Mouse (Mus musculus): ENCODE data around the gene Zmynd8. TPM values are rescaled to one million over a fixed set of nuclear protein-coding genes. Genes with fewer than 3 reads are reported as not detected.

The Zmynd8 gene
- polyA plus RNA-seq, 1 experiment from 2014 or later, result 85.4 TPM

- Histone ChIP-seq H3K4me2 (no peak overlapping the region), H3K4me3 (no peak overlapping the region), H3K27ac (peak overlapping the region; percentile 80), H3K27me3 (no peaks in the 10 kb centered on the region), H3K36me3 (ENCODE audit: poor library complexity, severe bottlenecking) (peaks cover 98% of the 10 kb centered on the region), H3K9me3 (replicated peaks) (no peaks in the 10 kb centered on the region), H3K9ac (peak overlapping the region; percentile 34; the same call in 1 of the 2 replicates), H3K4me1 (peaks cover 30% of the 10 kb centered on the region)
- 63% methylated on average over 23 of the region's 23 CpGs for WGBS
- ATAC-seq, result peak; percentile 64
Measured at GRCm38 (mm10) chr2:165838606-165839316, 60.1 kb downstream of the Zmynd8 start.

GRCm38 (mm10) chr2:165834601-165835000 is 64.2 kb downstream of the Zmynd8 start:
- Histone ChIP-seq H3K27ac (no peak overlapping the region), H3K9me3 (replicated peaks) (no peaks in the 10 kb centered on the region), H3K9ac (no peak overlapping the region), H3K4me3 (no peak overlapping the region), H3K36me3 (ENCODE audit: poor library complexity, severe bottlenecking) (peaks cover 98% of the 10 kb centered on the region), H3K4me1 (peaks cover 34% of the 10 kb centered on the region), H3K27me3 (no peaks in the 10 kb centered on the region; the same call in 1 of the 2 replicates), H3K4me2 (no peak overlapping the region)
- no peak for ATAC-seq
- 94% methylated on average over 13 of the region's 13 CpGs for WGBS

- H3K36me3 ChIP-seq (ENCODE audit: poor library complexity, severe bottlenecking), result peaks cover 92% of the 10 kb centered on the region
- WGBS, result 55% methylated on average over 9 of the region's 9 CpGs
Measured at GRCm38 (mm10) chr2:165833468-165833867, 65.3 kb downstream of the Zmynd8 start.

DNA sequence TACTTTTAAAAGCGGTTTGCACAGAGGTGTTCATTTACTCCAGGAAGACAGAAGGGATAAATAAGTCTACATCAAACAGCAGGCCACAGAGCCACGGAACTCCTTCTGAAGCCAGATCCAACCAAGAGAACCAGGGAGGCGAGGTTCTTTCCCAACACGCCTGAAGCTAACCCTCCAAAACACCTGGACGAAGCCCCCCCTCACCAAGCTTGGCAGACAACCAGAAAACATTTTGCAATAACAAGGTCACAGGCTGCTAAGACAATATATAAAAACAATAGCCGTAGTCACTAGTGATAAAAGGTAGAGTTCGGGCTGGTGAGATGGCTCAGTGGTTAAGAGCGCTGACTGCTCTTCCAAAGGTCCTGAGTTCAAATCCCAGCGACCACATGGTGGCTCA is 66.1 kb downstream of the Zmynd8 start:
- WGBS, result 89% methylated on average over 9 of the region's 9 CpGs
- 0 out of 2 replicates have a peak overlapping the region, but pooled peaks have one; percentile 14 for H3K27ac ChIP-seq
- H3K9ac ChIP-seq, result no peak overlapping the region
- no peak for ATAC-seq
- H3K4me1 ChIP-seq, result peaks cover 30% of the 10 kb centered on the region
- H3K4me3 ChIP-seq, result no peak overlapping the region
- no peaks in the 10 kb centered on the region for H3K9me3 ChIP-seq (replicated peaks)
- H3K36me3 ChIP-seq (ENCODE audit: poor library complexity, severe bottlenecking), result peaks cover 92% of the 10 kb centered on the region
- H3K27me3 ChIP-seq, result no peaks in the 10 kb centered on the region; the same call in 1 of the 2 replicates
- H3K4me2 ChIP-seq, result no peak overlapping the region

More at GRCm38 (mm10) chr2:165833468-165833867, 65.3 kb downstream of the Zmynd8 start:
- no peak overlapping the region for H3K4me3 ChIP-seq
- no peaks in the 10 kb centered on the region for H3K9me3 ChIP-seq (replicated peaks)
- H3K9ac ChIP-seq, result no peak overlapping the region
- no peak overlapping the region for H3K4me2 ChIP-seq
- H3K4me1 ChIP-seq, result peaks cover 34% of the 10 kb centered on the region
- ATAC-seq, result no peak
- H3K27ac ChIP-seq, result 0 out of 2 replicates have a peak overlapping the region, but pooled peaks have one; percentile 3
- H3K27me3 ChIP-seq, result no peaks in the 10 kb centered on the region; the same call in 1 of the 2 replicates

- H3K36me3 ChIP-seq (ENCODE audit: poor library complexity, severe bottlenecking), result peaks cover 90% of the 10 kb centered on the region
- 0 out of 2 replicates have a peak overlapping the region, but pooled peaks have one; percentile 14 for H3K27ac ChIP-seq
- no peak overlapping the region for H3K9ac ChIP-seq
- 62% methylated on average over 9 of the region's 9 CpGs for WGBS
- H3K9me3 ChIP-seq (replicated peaks), result no peaks in the 10 kb centered on the region
- no peak overlapping the region for H3K4me3 ChIP-seq
- H3K4me2 ChIP-seq, result no peak overlapping the region
- peaks cover 26% of the 10 kb centered on the region for H3K4me1 ChIP-seq
- ATAC-seq, result peak; percentile 9; the same call in 1 of the 2 replicates
- H3K27me3 ChIP-seq, result no peaks in the 10 kb centered on the region; the same call in 1 of the 2 replicates
Measured at GRCm38 (mm10) chr2:165832295-165832694, 66.5 kb downstream of the Zmynd8 start.

DNA sequence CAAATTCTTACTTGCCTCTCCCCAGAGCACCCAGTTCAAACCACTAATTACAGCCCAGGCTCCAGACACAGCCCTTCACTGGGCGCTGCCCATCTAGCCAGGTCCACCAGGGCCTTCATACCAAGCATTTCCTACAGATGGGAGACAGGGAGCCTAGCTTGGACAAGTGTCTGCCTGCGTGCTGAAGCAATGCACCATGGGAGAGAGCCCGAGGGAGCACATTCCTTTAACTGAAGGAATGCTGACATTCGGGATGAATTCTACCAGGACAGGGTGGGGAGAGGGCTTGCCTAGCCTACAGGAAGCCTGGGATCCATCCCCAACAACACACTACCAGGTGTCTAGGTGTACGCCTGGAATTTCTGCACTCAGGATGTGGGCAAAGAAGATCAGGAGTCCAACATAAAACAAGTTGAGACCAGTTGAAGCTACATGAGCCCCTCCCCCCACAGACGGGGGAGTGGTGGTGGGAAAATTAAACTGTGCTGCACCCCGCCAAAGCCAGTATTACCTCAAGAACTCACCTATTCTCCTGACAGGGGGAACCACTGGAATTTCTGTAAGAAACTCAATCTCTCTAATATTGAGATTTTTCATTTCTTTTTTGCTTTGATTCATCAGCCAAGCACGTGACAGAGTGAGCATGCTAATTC is 67.1 kb downstream of the Zmynd8 start:
- Histone ChIP-seq H3K4me3 (no peak overlapping the region), H3K27me3 (no peaks in the 10 kb centered on the region; the same call in 1 of the 2 replicates), H3K9me3 (replicated peaks) (no peaks in the 10 kb centered on the region), H3K4me1 (peaks cover 25% of the 10 kb centered on the region), H3K36me3 (ENCODE audit: poor library complexity, severe bottlenecking) (peaks cover 90% of the 10 kb centered on the region), H3K9ac (no peak overlapping the region), H3K27ac (no peak overlapping the region), H3K4me2 (no peak overlapping the region)
- WGBS, result 82% methylated on average over 8 of the region's 8 CpGs
- ATAC-seq, result no peak

DNA sequence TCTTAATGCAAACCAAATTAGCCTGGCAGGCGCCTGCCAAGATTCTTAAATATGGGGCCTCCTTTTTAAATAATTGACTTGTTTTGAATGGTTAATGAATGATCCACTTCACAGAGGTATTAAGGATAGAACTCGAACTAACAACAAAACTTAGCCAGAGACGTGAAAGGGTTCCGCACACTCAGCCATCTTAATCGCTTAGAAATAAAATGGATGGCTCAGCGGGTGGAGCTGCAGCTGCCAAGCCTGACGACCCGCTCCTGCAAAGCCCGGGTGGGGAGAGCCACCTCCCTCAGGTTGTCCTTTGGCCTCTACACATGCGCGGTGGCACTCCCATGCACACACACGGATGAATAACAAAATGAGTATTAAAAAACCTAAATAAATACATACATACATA is 70.0 kb downstream of the Zmynd8 start:
- Histone ChIP-seq H3K4me1 (peaks cover 27% of the 10 kb centered on the region), H3K27me3 (no peaks in the 10 kb centered on the region; the same call in 1 of the 2 replicates), H3K9ac (no peak overlapping the region), H3K27ac (peak overlapping the region; percentile 27; the same call in 1 of the 2 replicates), H3K4me3 (no peak overlapping the region), H3K4me2 (no peak overlapping the region), H3K36me3 (ENCODE audit: poor library complexity, severe bottlenecking) (peaks cover 91% of the 10 kb centered on the region), H3K9me3 (replicated peaks) (no peaks in the 10 kb centered on the region)
- no peak for ATAC-seq
- whole genome bisulfite sequencing, result 17% methylated on average over 12 of the region's 12 CpGs

DNA sequence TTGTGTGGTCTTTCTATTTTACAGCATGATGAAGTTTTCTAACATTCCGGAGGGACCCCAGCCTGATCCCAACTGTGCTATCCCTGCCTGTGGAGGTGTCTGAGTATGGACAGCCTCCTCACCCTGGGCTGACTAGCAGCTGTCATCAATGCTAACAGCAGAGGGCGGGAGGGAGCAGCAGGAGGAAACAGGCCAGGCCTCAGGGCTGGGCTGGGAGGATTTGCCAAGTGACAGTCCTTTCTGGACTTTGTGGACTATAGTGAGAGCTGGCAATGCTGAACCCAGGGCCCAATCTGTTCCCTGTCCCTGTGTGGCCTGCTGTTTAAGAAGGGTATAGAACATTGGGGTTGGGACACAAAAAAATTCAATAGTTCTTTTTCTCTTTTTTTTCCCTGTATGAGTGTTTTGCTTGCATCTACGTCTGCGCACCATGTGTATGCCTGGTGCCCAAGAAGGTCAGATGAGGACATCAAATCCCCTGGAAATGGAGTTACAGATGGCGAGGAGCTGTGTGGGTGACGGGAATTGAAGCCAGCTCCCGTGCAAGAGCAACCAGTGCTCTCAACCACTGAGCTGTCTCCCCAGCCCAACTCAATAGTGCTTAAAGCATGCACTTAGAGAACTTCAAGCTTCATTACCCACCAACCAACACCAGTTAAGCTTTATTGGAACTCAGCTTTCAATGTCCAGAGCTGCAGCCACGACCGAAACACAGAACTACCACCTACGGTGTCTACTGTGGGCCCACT is 72.7 kb downstream of the Zmynd8 start:
- Histone ChIP-seq H3K4me1 (peaks cover 18% of the 10 kb centered on the region), H3K4me3 (no peak overlapping the region), H3K9ac (no peak overlapping the region), H3K36me3 (ENCODE audit: poor library complexity, severe bottlenecking) (peaks cover 90% of the 10 kb centered on the region), H3K27me3 (no peaks in the 10 kb centered on the region; the same call in 1 of the 2 replicates), H3K27ac (no peak overlapping the region), H3K4me2 (no peak overlapping the region), H3K9me3 (replicated peaks) (no peaks in the 10 kb centered on the region)
- ATAC-seq, result peak; percentile 61
- WGBS, result 65% methylated on average over 10 of the region's 10 CpGs

DNA sequence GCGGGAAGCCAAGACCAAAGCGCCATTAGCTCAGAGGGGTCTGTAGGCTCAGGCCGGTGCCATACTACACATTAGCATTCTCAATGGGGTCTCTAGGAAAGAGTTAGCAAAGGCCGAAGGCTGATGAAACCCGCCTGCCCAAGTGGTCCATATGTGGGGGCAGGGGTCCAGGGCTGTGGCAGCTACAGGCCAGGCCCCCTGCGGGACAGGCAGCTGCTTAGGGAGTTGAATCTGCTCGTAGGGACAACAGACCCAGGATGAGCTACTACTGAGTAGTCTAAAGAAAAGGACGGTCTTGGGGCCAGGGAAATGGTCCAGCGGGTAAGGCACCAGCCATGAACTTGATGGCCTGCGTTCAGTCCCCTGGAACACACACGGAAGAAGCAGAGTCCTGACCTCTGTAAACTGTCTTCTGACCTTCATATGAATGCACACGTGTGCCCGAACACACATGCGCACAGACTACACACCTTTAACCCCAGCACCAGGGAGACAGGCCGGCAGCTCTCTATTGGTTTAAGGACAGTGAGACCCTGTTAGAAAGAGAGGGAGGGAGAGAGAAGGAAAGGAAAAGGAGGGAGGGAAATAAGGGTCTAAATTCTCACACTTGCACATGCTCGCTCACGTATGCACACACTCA is 73.4 kb downstream of the Zmynd8 start:
- no peak for ATAC-seq
- Histone ChIP-seq H3K9me3 (replicated peaks) (no peaks in the 10 kb centered on the region), H3K27me3 (no peaks in the 10 kb centered on the region), H3K4me1 (peaks cover 18% of the 10 kb centered on the region), H3K9ac (no peak overlapping the region), H3K27ac (no peak overlapping the region), H3K4me2 (no peak overlapping the region), H3K36me3 (ENCODE audit: poor library complexity, severe bottlenecking) (peaks cover 91% of the 10 kb centered on the region), H3K4me3 (no peak overlapping the region)
- WGBS, result 85% methylated on average over 17 of the region's 17 CpGs

DNA sequence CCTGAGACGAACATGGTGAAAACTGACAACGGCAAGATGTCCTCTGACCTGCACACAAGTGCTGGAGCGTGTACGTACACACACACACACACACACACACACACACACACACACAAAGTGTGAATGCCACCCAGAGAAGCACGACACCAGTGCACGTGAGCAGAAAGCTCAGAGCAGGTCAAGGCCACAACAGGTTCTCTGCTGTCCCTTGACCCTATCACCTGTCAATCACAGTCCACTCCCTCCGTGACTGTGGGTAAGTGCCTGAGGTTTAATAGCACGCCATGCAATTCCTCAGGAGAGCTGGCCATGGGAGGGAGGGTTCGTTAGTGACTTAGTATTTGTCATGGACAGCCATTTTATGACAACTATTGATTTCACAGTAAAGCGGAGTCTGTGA is 74.0 kb downstream of the Zmynd8 start:
- Histone ChIP-seq H3K36me3 (ENCODE audit: poor library complexity, severe bottlenecking) (peaks cover 91% of the 10 kb centered on the region), H3K27me3 (no peaks in the 10 kb centered on the region), H3K4me2 (no peak overlapping the region), H3K4me3 (no peak overlapping the region), H3K4me1 (peaks cover 18% of the 10 kb centered on the region), H3K27ac (no peak overlapping the region), H3K9ac (no peak overlapping the region), H3K9me3 (replicated peaks) (no peaks in the 10 kb centered on the region)
- 78% methylated on average over 10 of the region's 10 CpGs for WGBS
- ATAC-seq, result no peak

DNA sequence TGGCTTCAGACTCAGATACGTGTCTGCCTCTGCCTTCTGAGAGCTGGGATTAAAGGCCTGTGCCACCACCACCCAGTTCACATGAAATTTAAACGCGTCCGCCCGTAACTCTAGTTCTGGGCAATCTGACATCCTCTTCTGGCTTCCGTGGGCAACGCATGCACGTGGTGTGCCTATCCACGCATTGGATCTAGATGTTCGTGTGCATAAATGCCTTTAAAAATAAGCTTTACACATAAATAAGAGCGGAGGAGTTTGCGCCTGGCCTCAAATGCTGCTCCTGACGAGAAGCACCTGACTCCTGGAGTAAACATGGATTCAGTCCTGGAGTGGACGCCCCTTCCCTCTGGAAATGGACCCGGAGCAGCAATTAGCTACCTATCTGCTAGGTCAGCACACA is 76.3 kb downstream of the Zmynd8 start:
- no peak overlapping the region for H3K4me3 ChIP-seq
- H3K4me2 ChIP-seq, result no peak overlapping the region
- WGBS, result 93% methylated on average over 15 of the region's 15 CpGs
- H3K4me1 ChIP-seq, result 0 out of 2 replicates have a peak, but pooled peaks cover 3% of the 10 kb centered on the region
- no peaks in the 10 kb centered on the region for H3K9me3 ChIP-seq (replicated peaks)
- no peaks in the 10 kb centered on the region for H3K27me3 ChIP-seq
- H3K27ac ChIP-seq, result no peak overlapping the region
- H3K9ac ChIP-seq, result no peak overlapping the region
- ATAC-seq, result no peak
- peaks cover 93% of the 10 kb centered on the region for H3K36me3 ChIP-seq (ENCODE audit: poor library complexity, severe bottlenecking)

Data from forebrain, embryonic 13.5 days (tissue).